Mouse (Mus musculus) heart, adult 2 months (tissue): ENCODE measurements around the gene Akt1s1. TPM values are rescaled to one million over a fixed set of nuclear protein-coding genes. Genes with fewer than 3 reads are reported as not detected.

Experiments used
- DNase-seq, 2 experiments: peaks; one replicate each; pipeline ENCODE4 v3.0.0; 2021
- H3K27ac ChIP-seq: fragments of 200-600 bp; 2 replicates; pipeline ENCODE4 v1.8.1; 2022
- H3K27me3 ChIP-seq: fragments of 200-500 bp; 2 replicates; pipeline ENCODE4 v1.6.1; 2012; ENCODE audit warnings: mild to moderate bottlenecking, low read length, inconsistent platforms, mixed read lengths; ENCODE audit not compliant: control insufficient read depth, insufficient read depth
- H3K36me3 ChIP-seq: fragments of 200-500 bp; 2 replicates; pipeline ENCODE4 v1.6.1; 2012; ENCODE audit warnings: low read length, inconsistent platforms; ENCODE audit not compliant: control insufficient read depth, insufficient read depth
- H3K4me1 ChIP-seq: fragments of 200-500 bp; 2 replicates; pipeline ENCODE4 v1.6.1; 2011; ENCODE audit warnings: low read length; ENCODE audit not compliant: control insufficient read depth, insufficient read depth
- H3K4me3 ChIP-seq: fragments of 200-600 bp; 2 replicates; pipeline ENCODE4 v1.8.1; 2022
- H3K79me2 ChIP-seq: fragments of 200-500 bp; replicated peaks from 2 replicates; pipeline ENCODE4 v1.6.1; 2012; ENCODE audit warnings: mild to moderate bottlenecking, inconsistent platforms, low read length, moderate library complexity, mixed read lengths; ENCODE audit not compliant: control insufficient read depth, insufficient read depth
- H3K9ac ChIP-seq: fragments of 200-500 bp; 2 replicates; pipeline ENCODE4 v1.6.1; 2012; ENCODE audit warnings: low read depth, mild to moderate bottlenecking, control low read depth, inconsistent platforms, low read length, mixed read lengths
- CTCF ChIP-seq: fragments of 200-600 bp; IDR thresholded peaks from 2 replicates; pipeline ENCODE4 v1.8.1; 2022; ENCODE audit warnings: antibody characterized with exemption, mild to moderate bottlenecking, moderate library complexity
- EP300 ChIP-seq: fragments of 200-500 bp; IDR thresholded peaks from 2 replicates; pipeline ENCODE4 v1.6.1; 2011; ENCODE audit warnings: low read depth, low read length, control low read depth; ENCODE audit not compliant: insufficient read depth
- POLR2A ChIP-seq: fragments of 200-500 bp; IDR thresholded peaks from 2 replicates; pipeline ENCODE4 v1.6.1; 2011; ENCODE audit warnings: mild to moderate bottlenecking, low read depth, low read length, control low read depth; ENCODE audit not compliant: insufficient read depth
- WGBS: fragments of 180-500 bp; shearing (Covaris S2); methylation state at CpG from one replicate; pipeline ENCODE4 v1.1.7; 2018; 5-methylcytosine and 5-hydroxymethylcytosine counted together
- intact Hi-C: fragments of 180-260 bp; cut with DNase I; formaldehyde crosslinking; loops from one replicate; pipeline ENCODE4 v1.15.1; 2025
- polyA plus RNA-seq: library from polyadenylated mRNA; depleted of rRNA; stranded (reverse); fragments of >200 nt; gene quantifications from 2 replicates; pipeline ENCODE4 v1.2.3, GENCODE M21; 2012
- total RNA-seq, 2 experiments: library from RNA; stranded (reverse); gene quantifications; 2 replicates each; pipeline ENCODE4 v1.2.3; 2021

The Akt1s1 gene
- total and polyA plus RNA-seq, 3 experiments = 62.6 to 72.8 (median 63.0) TPM

DNA sequence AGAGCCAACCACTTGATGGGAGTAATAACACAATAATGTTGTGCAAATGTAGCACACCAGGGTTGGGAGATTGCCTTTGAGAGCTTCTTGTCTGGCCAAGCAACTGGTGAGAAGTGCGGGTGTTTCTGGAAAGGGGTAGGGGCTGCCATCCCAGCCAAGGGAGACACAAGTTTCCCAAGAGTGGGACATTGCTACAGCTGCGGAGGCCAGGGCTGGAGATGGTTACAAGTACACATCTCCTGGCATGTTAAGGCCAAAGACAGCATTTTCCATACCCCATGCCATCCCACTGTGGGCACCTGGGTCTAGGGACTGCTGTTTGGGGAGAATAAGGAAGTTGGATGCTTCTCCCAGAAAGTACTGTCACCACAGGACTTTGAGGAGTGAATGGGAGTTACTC lies 4.3 kb downstream of the Akt1s1 start:
- Histone ChIP-seq H3K27ac (no peak overlapping the region), H3K4me1 (peaks cover 8% of the 10 kb centered on the region), H3K36me3 (no peaks in the 10 kb centered on the region), H3K79me2 (peaks cover 3% of the 10 kb centered on the region), H3K4me3 (no peak overlapping the region), H3K9ac (no peak overlapping the region), H3K27me3 (no peaks in the 10 kb centered on the region)
- intact Hi-C loops = no loop called here
- DNase-seq = no peak
- WGBS = 92% methylated on average over 2 of the region's 2 CpGs
- TF ChIP-seq EP300 = no peak
- no peak for TF ChIP-seq CTCF
- TF ChIP-seq POLR2A = no peak

DNA sequence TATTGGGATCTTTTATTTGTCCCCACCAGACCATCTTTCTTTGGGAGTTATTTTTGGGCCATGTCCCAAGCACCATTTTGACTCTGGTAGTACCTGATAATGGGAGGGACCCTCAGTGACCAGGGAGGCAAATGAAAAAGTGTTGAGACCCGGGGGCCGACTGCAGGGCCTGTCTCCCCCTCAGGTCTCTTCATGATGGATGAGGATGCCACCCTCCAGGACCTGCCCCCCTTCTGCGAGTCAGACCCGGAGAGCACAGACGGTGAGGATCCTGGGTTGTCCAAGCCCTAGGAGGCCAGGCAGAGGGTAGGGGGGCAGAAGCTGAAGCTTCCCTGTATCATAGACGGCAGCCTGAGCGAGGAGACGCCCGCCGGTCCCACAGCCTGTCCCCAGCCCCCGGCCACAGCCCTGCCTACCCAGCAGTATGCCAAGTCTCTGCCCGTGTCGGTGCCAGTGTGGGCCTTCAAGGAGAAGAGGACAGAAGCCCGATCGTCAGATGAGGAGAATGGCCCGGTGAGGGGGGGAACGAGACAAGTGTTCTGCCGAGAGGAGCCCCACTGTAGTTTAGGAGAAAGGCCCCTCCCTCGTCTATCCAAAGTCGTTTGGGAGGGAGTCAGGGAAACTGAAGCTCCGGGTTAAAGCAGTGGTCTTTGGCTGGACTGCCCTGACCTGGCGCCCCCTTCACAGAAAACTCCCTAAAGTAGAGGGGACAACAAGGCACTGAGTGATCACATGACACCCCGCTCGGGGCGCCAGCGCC lies 5.0 kb downstream of the Akt1s1 start:
- peak overlapping the region; percentile 98 for H3K27ac ChIP-seq
- no peaks in the 10 kb centered on the region for H3K27me3 ChIP-seq
- no peak for TF ChIP-seq CTCF
- no peak for TF ChIP-seq POLR2A
- no peak for TF ChIP-seq EP300
- intact Hi-C loops = loop anchor here (2.0 kb wide), 1 partner anchor 15 kb away; the partner anchor contains the start of gene Ptov1
- DNase-seq = no peak
- peak overlapping the region; percentile 59 for H3K4me3 ChIP-seq
- H3K79me2 ChIP-seq = peaks cover 3% of the 10 kb centered on the region
- H3K36me3 ChIP-seq = no peaks in the 10 kb centered on the region
- WGBS = 14% methylated on average over 26 of the region's 26 CpGs
- peak overlapping the region; percentile 86 for H3K9ac ChIP-seq
- peaks cover 8% of the 10 kb centered on the region for H3K4me1 ChIP-seq

- peak; percentile 91 to 93 for DNase-seq
- no peaks in the 10 kb centered on the region for H3K27me3 ChIP-seq
- H3K27ac ChIP-seq = peak overlapping the region; percentile 98
- TF ChIP-seq CTCF (no peak), POLR2A (peak; percentile 76), EP300 (0 out of 2 replicates have a peak, but pooled peaks have one; percentile 10)
- H3K9ac ChIP-seq = peak overlapping the region; percentile 86
- H3K4me1 ChIP-seq = peaks cover 8% of the 10 kb centered on the region
- H3K4me3 ChIP-seq = peak overlapping the region; percentile 59
- under 1% methylated on average over 45 of the region's 45 CpGs for WGBS
- peaks cover 3% of the 10 kb centered on the region for H3K79me2 ChIP-seq
- intact Hi-C loops = loop anchor here (2.0 to 5.0 kb wide), 2 partner anchors 14 to 43 kb away; partner anchors contain the start of genes Fuz and Ptov1
- no peaks in the 10 kb centered on the region for H3K36me3 ChIP-seq
Observed at GRCm38 (mm10) chr7:44854356-44855031, 5.7 kb downstream of the Akt1s1 start.

- TF ChIP-seq EP300 (no peak), POLR2A (no peak), CTCF (peak; percentile 51)
- peaks cover 8% of the 10 kb centered on the region for H3K4me1 ChIP-seq
- H3K4me3 ChIP-seq = peak overlapping the region; percentile 59
- WGBS = 23% methylated on average over 10 of the region's 10 CpGs
- intact Hi-C loops = loop anchor here (2.0 to 5.0 kb wide), 2 partner anchors 14 to 42 kb away; partner anchors contain the start of genes Fuz and Ptov1
- peak overlapping the region; percentile 86 for H3K9ac ChIP-seq
- no peaks in the 10 kb centered on the region for H3K36me3 ChIP-seq
- no peaks in the 10 kb centered on the region for H3K27me3 ChIP-seq
- peaks cover 3% of the 10 kb centered on the region for H3K79me2 ChIP-seq
- H3K27ac ChIP-seq = peak overlapping the region; percentile 98
- DNase-seq = no peak
Observed at GRCm38 (mm10) chr7:44855036-44855435, 6.2 kb downstream of the Akt1s1 start.

DNA sequence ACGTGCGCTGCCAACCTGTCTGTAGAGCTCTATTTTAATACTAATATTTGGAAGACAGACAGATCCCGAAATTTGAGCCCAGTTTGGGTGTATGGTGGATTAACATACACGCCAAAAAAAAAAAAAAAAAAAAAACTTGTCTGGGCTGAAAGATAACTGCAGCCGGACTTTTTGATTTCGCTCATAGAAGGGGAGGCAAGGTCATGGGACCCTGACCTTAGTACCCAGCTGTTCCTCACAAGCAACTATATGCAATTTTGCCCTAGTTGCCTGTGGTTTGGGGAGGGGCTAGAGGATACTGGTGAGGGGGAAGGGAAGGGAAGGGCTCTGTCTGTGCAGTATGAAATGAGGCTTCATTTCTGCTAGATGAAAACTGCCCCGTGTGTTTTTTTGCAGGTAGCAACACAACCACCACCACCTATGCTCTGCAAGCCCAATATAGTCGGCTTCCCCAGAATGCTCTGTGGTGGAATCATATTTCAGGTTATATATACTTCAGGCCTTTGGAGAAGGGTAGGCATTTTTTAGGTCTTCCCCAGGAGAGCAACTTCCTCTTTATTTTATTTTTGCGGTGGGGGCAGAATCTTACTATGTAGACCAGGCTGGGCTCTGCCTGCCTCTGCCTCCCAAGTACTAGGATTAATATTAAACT lies 7.6 kb downstream of the Akt1s1 start:
- H3K79me2 ChIP-seq = peaks cover 3% of the 10 kb centered on the region
- 54% methylated on average over 9 of the region's 9 CpGs for WGBS
- no peaks in the 10 kb centered on the region for H3K27me3 ChIP-seq
- DNase-seq = no peak
- intact Hi-C loops = loop anchor here (5.0 kb wide), 1 partner anchor 41 kb away; the partner anchor contains the start of gene Fuz
- no peaks in the 10 kb centered on the region for H3K36me3 ChIP-seq
- H3K4me1 ChIP-seq = peaks cover 6% of the 10 kb centered on the region
- peak overlapping the region; percentile 83 for H3K4me3 ChIP-seq
- H3K27ac ChIP-seq = peak overlapping the region; percentile 91
- TF ChIP-seq CTCF = no peak
- no peak for TF ChIP-seq POLR2A
- TF ChIP-seq EP300 = no peak
- no peak overlapping the region for H3K9ac ChIP-seq
